Mouse (Mus musculus): ENCODE measurements around the gene Fabp1. TPM values are rescaled to one million over a fixed set of nuclear protein-coding genes. Genes with fewer than 3 reads are reported as not detected.

Fabp1 gene
- polyA plus RNA-seq (2015; fragmentation: Nextera tagmentation; extraction: Ambion mirVana): not detected in 2 replicates

- H3K4me1 ChIP-seq: no peaks in the 10 kb centered on the region
- no peak within 1 kb of the TSS for H3K4me3 ChIP-seq
- no peak for ATAC-seq (replicated peaks)
- no peak within 1 kb of the TSS for H3K9ac ChIP-seq (replicated peaks)
- H3K27me3 ChIP-seq: no peaks in the 10 kb centered on the region
- H3K27ac ChIP-seq (replicated peaks): no peak within 1 kb of the TSS
- WGBS: 88% methylated on average over 4 of the region's 4 CpGs
- no peaks in the 10 kb centered on the region for H3K36me3 ChIP-seq
- H3K9me3 ChIP-seq: no peaks in the 10 kb centered on the region
- H3K4me2 ChIP-seq (replicated peaks): no peak within 1 kb of the TSS
These were observed at the start of gene Fabp1 for GRCm38 (mm10) chr6:71199612-71200011. Gene Fabp1, plus strand, starts transcription at chr6:71199827.

- Histone ChIP-seq H3K4me1 (no peaks in the 10 kb centered on the region), H3K9me3 (no peaks in the 10 kb centered on the region), H3K27ac (replicated peaks) (no peak overlapping the region), H3K36me3 (no peaks in the 10 kb centered on the region), H3K4me3 (no peak overlapping the region), H3K9ac (replicated peaks) (no peak overlapping the region), H3K27me3 (no peaks in the 10 kb centered on the region), H3K4me2 (replicated peaks) (no peak overlapping the region)
- 20% methylated on average over 10 of the region's 10 CpGs for WGBS
- no peak for ATAC-seq (replicated peaks)
These were observed 48.5 kb upstream of the Fabp1 start for GRCm38 (mm10) chr6:71151098-71151497.

- no peak overlapping the region for H3K4me3 ChIP-seq
- WGBS: 88% methylated on average over 4 of the region's 4 CpGs
- H3K4me2 ChIP-seq (replicated peaks): no peak overlapping the region
- H3K9me3 ChIP-seq: no peaks in the 10 kb centered on the region
- ATAC-seq (replicated peaks): no peak
- H3K27me3 ChIP-seq: no peaks in the 10 kb centered on the region
- H3K9ac ChIP-seq (replicated peaks): no peak overlapping the region
- no peak overlapping the region for H3K27ac ChIP-seq (replicated peaks)
- no peaks in the 10 kb centered on the region for H3K36me3 ChIP-seq
- no peaks in the 10 kb centered on the region for H3K4me1 ChIP-seq
These were observed 46.1 kb upstream of the Fabp1 start for GRCm38 (mm10) chr6:71153486-71153885.

- H3K9ac ChIP-seq (replicated peaks): no peak overlapping the region
- H3K9me3 ChIP-seq: no peaks in the 10 kb centered on the region
- H3K27me3 ChIP-seq: no peaks in the 10 kb centered on the region
- H3K36me3 ChIP-seq: no peaks in the 10 kb centered on the region
- WGBS: 84% methylated on average over 6 of the region's 6 CpGs
- H3K27ac ChIP-seq (replicated peaks): no peak overlapping the region
- no peaks in the 10 kb centered on the region for H3K4me1 ChIP-seq
- H3K4me2 ChIP-seq (replicated peaks): no peak overlapping the region
- no peak for ATAC-seq (replicated peaks)
- H3K4me3 ChIP-seq: no peak overlapping the region
These were observed 44.8 kb upstream of the Fabp1 start for GRCm38 (mm10) chr6:71154861-71155260.

GRCm38 (mm10) chr6:71156674-71157326 is 42.8 kb upstream of the Fabp1 start:
- no peaks in the 10 kb centered on the region for H3K27me3 ChIP-seq
- H3K36me3 ChIP-seq: no peaks in the 10 kb centered on the region
- no peak overlapping the region for H3K27ac ChIP-seq (replicated peaks)
- H3K9me3 ChIP-seq: no peaks in the 10 kb centered on the region
- H3K4me3 ChIP-seq: no peak overlapping the region
- no peak for ATAC-seq (replicated peaks)
- H3K9ac ChIP-seq (replicated peaks): no peak overlapping the region
- 64% methylated on average over 5 of the region's 5 CpGs for WGBS
- H3K4me2 ChIP-seq (replicated peaks): no peak overlapping the region
- no peaks in the 10 kb centered on the region for H3K4me1 ChIP-seq

- WGBS: 60% methylated on average over 7 of the region's 7 CpGs
- no peak overlapping the region for H3K27ac ChIP-seq (replicated peaks)
- ATAC-seq (replicated peaks): no peak
These were observed 38.3 kb upstream of the Fabp1 start for GRCm38 (mm10) chr6:71161290-71161689.

GRCm38 (mm10) chr6:71162269-71162668 is 37.4 kb upstream of the Fabp1 start:
- H3K4me2 ChIP-seq (replicated peaks): no peak overlapping the region
- WGBS: 59% methylated on average over 4 of the region's 4 CpGs
- no peak for ATAC-seq (replicated peaks)

More at GRCm38 (mm10) chr6:71161290-71161689, 38.3 kb upstream of the Fabp1 start:
- Histone ChIP-seq H3K36me3 (no peaks in the 10 kb centered on the region), H3K9me3 (no peaks in the 10 kb centered on the region), H3K27me3 (no peaks in the 10 kb centered on the region), H3K4me2 (replicated peaks) (no peak overlapping the region), H3K4me3 (no peak overlapping the region), H3K4me1 (no peaks in the 10 kb centered on the region), H3K9ac (replicated peaks) (no peak overlapping the region)

GRCm38 (mm10) chr6:71164394-71164793 is 35.2 kb upstream of the Fabp1 start:
- WGBS: 37% methylated on average over 6 of the region's 6 CpGs
- Histone ChIP-seq H3K4me1 (no peaks in the 10 kb centered on the region), H3K4me3 (no peak overlapping the region), H3K9ac (replicated peaks) (no peak overlapping the region), H3K4me2 (replicated peaks) (no peak overlapping the region), H3K27ac (replicated peaks) (no peak overlapping the region), H3K27me3 (no peaks in the 10 kb centered on the region), H3K36me3 (no peaks in the 10 kb centered on the region), H3K9me3 (no peaks in the 10 kb centered on the region)
- ATAC-seq (replicated peaks): peak; percentile 23; the same call in 1 of the 2 replicates

More at GRCm38 (mm10) chr6:71162269-71162668, 37.4 kb upstream of the Fabp1 start:
- Histone ChIP-seq H3K27me3 (no peaks in the 10 kb centered on the region), H3K9me3 (no peaks in the 10 kb centered on the region), H3K4me3 (no peak overlapping the region), H3K9ac (replicated peaks) (no peak overlapping the region), H3K27ac (replicated peaks) (no peak overlapping the region), H3K4me1 (no peaks in the 10 kb centered on the region), H3K36me3 (no peaks in the 10 kb centered on the region)

GRCm38 (mm10) chr6:71166551-71167169 is 33.0 kb upstream of the Fabp1 start:
- ATAC-seq (replicated peaks): 0 out of 2 replicates have a peak, but pooled peaks have one; percentile 11
- H3K4me3 ChIP-seq: no peak overlapping the region
- H3K4me1 ChIP-seq: no peaks in the 10 kb centered on the region
- no peak overlapping the region for H3K27ac ChIP-seq (replicated peaks)
- no peaks in the 10 kb centered on the region for H3K9me3 ChIP-seq
- 51% methylated on average over 6 of the region's 6 CpGs for WGBS
- H3K9ac ChIP-seq (replicated peaks): no peak overlapping the region
- no peaks in the 10 kb centered on the region for H3K27me3 ChIP-seq
- no peak overlapping the region for H3K4me2 ChIP-seq (replicated peaks)
- no peaks in the 10 kb centered on the region for H3K36me3 ChIP-seq

- H3K4me3 ChIP-seq: no peak overlapping the region
- 95% methylated on average over 10 of the region's 10 CpGs for WGBS
- H3K36me3 ChIP-seq: no peaks in the 10 kb centered on the region
- H3K9me3 ChIP-seq: no peaks in the 10 kb centered on the region
- no peak overlapping the region for H3K27ac ChIP-seq (replicated peaks)
- ATAC-seq (replicated peaks): no peak
- H3K4me2 ChIP-seq (replicated peaks): no peak overlapping the region
- H3K9ac ChIP-seq (replicated peaks): no peak overlapping the region
- no peaks in the 10 kb centered on the region for H3K27me3 ChIP-seq
- no peaks in the 10 kb centered on the region for H3K4me1 ChIP-seq
These were observed 26.6 kb upstream of the Fabp1 start for GRCm38 (mm10) chr6:71172812-71173580.

- Histone ChIP-seq H3K4me1 (no peaks in the 10 kb centered on the region), H3K9ac (replicated peaks) (no peak overlapping the region), H3K4me2 (replicated peaks) (no peak overlapping the region), H3K27ac (replicated peaks) (no peak overlapping the region), H3K4me3 (no peak overlapping the region), H3K9me3 (no peaks in the 10 kb centered on the region), H3K27me3 (no peaks in the 10 kb centered on the region), H3K36me3 (no peaks in the 10 kb centered on the region)
- WGBS: 96% methylated on average over 1 of the region's 1 CpGs
- no peak for ATAC-seq (replicated peaks)
These were observed 19.0 kb upstream of the Fabp1 start for GRCm38 (mm10) chr6:71180596-71180995.

- no peaks in the 10 kb centered on the region for H3K27me3 ChIP-seq
- H3K4me1 ChIP-seq: no peaks in the 10 kb centered on the region
- no peak overlapping the region for H3K4me3 ChIP-seq
- no peak for ATAC-seq (replicated peaks)
- 87% methylated on average over 7 of the region's 7 CpGs for whole genome bisulfite sequencing
- H3K9ac ChIP-seq (replicated peaks): no peak overlapping the region
- H3K27ac ChIP-seq (replicated peaks): no peak overlapping the region
- no peaks in the 10 kb centered on the region for H3K36me3 ChIP-seq
- H3K9me3 ChIP-seq: no peaks in the 10 kb centered on the region
- H3K4me2 ChIP-seq (replicated peaks): no peak overlapping the region
These were observed 14.6 kb upstream of the Fabp1 start for GRCm38 (mm10) chr6:71184941-71185604.

Measured in forebrain, embryonic 15.5 days (tissue).